Mouse (Mus musculus): ENCODE data around the gene Lyrm2. TPM values are rescaled to one million over a fixed set of nuclear protein-coding genes. Genes with fewer than 3 reads are reported as not detected.

Gene Lyrm2
- 169 and 175 TPM in 2 replicates for polyA plus RNA-seq (2014; fragmentation: Nextera tagmentation; extraction: Ambion mirVana)

GRCm38 (mm10) chr4:32799966-32800576 is at the start of gene Lyrm2:
Gene Lyrm2, plus strand, starts transcription at chr4:32800253.
- peak; percentile 96 for DNase-seq (ENCODE audit: low spot score, missing footprints)
- H3K36me3 ChIP-seq (ENCODE audit: control insufficient read depth, insufficient read depth, low read length), result no peaks in the 10 kb centered on the region
- peak within 1 kb of the TSS; percentile 78 for H3K4me3 ChIP-seq (ENCODE audit: low read depth, low read length)
- H3K9me3 ChIP-seq (ENCODE audit: control insufficient read depth, low read length), result no peaks in the 10 kb centered on the region
- H3K27me3 ChIP-seq (ENCODE audit: control insufficient read depth, insufficient read depth, low read length), result no peaks in the 10 kb centered on the region
- peak within 1 kb of the TSS; percentile 65 for H3K4me2 ChIP-seq
- peak within 1 kb of the TSS; percentile 99 for H3K27ac ChIP-seq (ENCODE audit: low read depth, low read length)
- WGBS, result 1% methylated on average over 53 of the region's 53 CpGs
- peaks cover 6% of the 10 kb centered on the region for H3K4me1 ChIP-seq (ENCODE audit: control insufficient read depth, insufficient read depth, low read length)
- ATAC-seq (ENCODE audit: low FRiP score), result peak; percentile 93
- peak within 1 kb of the TSS; percentile 96 for H3K9ac ChIP-seq (ENCODE audit: low read length)

GRCm38 (mm10) chr4:32750711-32751110 is 49.3 kb upstream of the Lyrm2 start:
- no peaks in the 10 kb centered on the region for H3K4me1 ChIP-seq (ENCODE audit: control insufficient read depth, insufficient read depth, low read length)
- peaks cover 30% of the 10 kb centered on the region; the same call in 1 of the 2 replicates for H3K36me3 ChIP-seq (ENCODE audit: control insufficient read depth, insufficient read depth, low read length)
- no peak overlapping the region for H3K27ac ChIP-seq (ENCODE audit: low read depth, low read length)
- no peak overlapping the region for H3K4me3 ChIP-seq (ENCODE audit: low read depth, low read length)
- DNase-seq (ENCODE audit: low spot score, missing footprints) (no peak), ATAC-seq (ENCODE audit: low FRiP score) (no peak)
- no peak overlapping the region for H3K4me2 ChIP-seq
- H3K27me3 ChIP-seq (ENCODE audit: control insufficient read depth, insufficient read depth, low read length), result no peaks in the 10 kb centered on the region
- no peak overlapping the region for H3K9ac ChIP-seq (ENCODE audit: low read length)
- 87% methylated on average over 1 of the region's 1 CpGs for WGBS
- H3K9me3 ChIP-seq (ENCODE audit: control insufficient read depth, low read length), result no peaks in the 10 kb centered on the region

- no peak for DNase-seq (ENCODE audit: low spot score, missing footprints)
- no peak overlapping the region for H3K27ac ChIP-seq (ENCODE audit: low read depth, low read length)
- no peaks in the 10 kb centered on the region for H3K4me1 ChIP-seq (ENCODE audit: control insufficient read depth, insufficient read depth, low read length)
- 89% methylated on average over 2 of the region's 2 CpGs for WGBS
- H3K36me3 ChIP-seq (ENCODE audit: control insufficient read depth, insufficient read depth, low read length), result peaks cover 22% of the 10 kb centered on the region
- H3K9ac ChIP-seq (ENCODE audit: low read length), result no peak overlapping the region
- H3K4me2 ChIP-seq, result no peak overlapping the region
- H3K27me3 ChIP-seq (ENCODE audit: control insufficient read depth, insufficient read depth, low read length), result no peaks in the 10 kb centered on the region
- no peaks in the 10 kb centered on the region for H3K9me3 ChIP-seq (ENCODE audit: control insufficient read depth, low read length)
- no peak for ATAC-seq (ENCODE audit: low FRiP score)
- H3K4me3 ChIP-seq (ENCODE audit: low read depth, low read length), result no peak overlapping the region
Measured at GRCm38 (mm10) chr4:32757430-32757829, 42.6 kb upstream of the Lyrm2 start.

GRCm38 (mm10) chr4:32767471-32767870 is 32.6 kb upstream of the Lyrm2 start:
- H3K4me1 ChIP-seq (ENCODE audit: control insufficient read depth, insufficient read depth, low read length), result no peaks in the 10 kb centered on the region
- no peak for ATAC-seq (ENCODE audit: low FRiP score)
- no peaks in the 10 kb centered on the region for H3K9me3 ChIP-seq (ENCODE audit: control insufficient read depth, low read length)
- peaks cover 20% of the 10 kb centered on the region for H3K36me3 ChIP-seq (ENCODE audit: control insufficient read depth, insufficient read depth, low read length)
- H3K4me2 ChIP-seq, result no peak overlapping the region
- no peak overlapping the region for H3K4me3 ChIP-seq (ENCODE audit: low read depth, low read length)
- H3K27me3 ChIP-seq (ENCODE audit: control insufficient read depth, insufficient read depth, low read length), result no peaks in the 10 kb centered on the region
- 90% methylated on average over 7 of the region's 7 CpGs for WGBS
- DNase-seq (ENCODE audit: low spot score, missing footprints), result no peak
- no peak overlapping the region for H3K27ac ChIP-seq (ENCODE audit: low read depth, low read length)
- no peak overlapping the region for H3K9ac ChIP-seq (ENCODE audit: low read length)

- no peaks in the 10 kb centered on the region for H3K4me1 ChIP-seq (ENCODE audit: control insufficient read depth, insufficient read depth, low read length)
- ATAC-seq (ENCODE audit: low FRiP score), result no peak
- DNase-seq (ENCODE audit: low spot score, missing footprints), result no peak
- no peak overlapping the region for H3K9ac ChIP-seq (ENCODE audit: low read length)
- H3K4me2 ChIP-seq, result no peak overlapping the region
- no peak overlapping the region for H3K4me3 ChIP-seq (ENCODE audit: low read depth, low read length)
- H3K9me3 ChIP-seq (ENCODE audit: control insufficient read depth, low read length), result no peaks in the 10 kb centered on the region
- peaks cover 17% of the 10 kb centered on the region for H3K36me3 ChIP-seq (ENCODE audit: control insufficient read depth, insufficient read depth, low read length)
- no peak overlapping the region for H3K27ac ChIP-seq (ENCODE audit: low read depth, low read length)
- no peaks in the 10 kb centered on the region for H3K27me3 ChIP-seq (ENCODE audit: control insufficient read depth, insufficient read depth, low read length)
- 95% methylated on average over 10 of the region's 10 CpGs for WGBS
Measured at GRCm38 (mm10) chr4:32768046-32768445, 32.0 kb upstream of the Lyrm2 start.

GRCm38 (mm10) chr4:32770284-32770810 is 29.7 kb upstream of the Lyrm2 start:
- no peak overlapping the region for H3K4me2 ChIP-seq
- H3K9ac ChIP-seq (ENCODE audit: low read length), result no peak overlapping the region
- peaks cover 18% of the 10 kb centered on the region for H3K36me3 ChIP-seq (ENCODE audit: control insufficient read depth, insufficient read depth, low read length)
- no peak overlapping the region for H3K4me3 ChIP-seq (ENCODE audit: low read depth, low read length)
- H3K27me3 ChIP-seq (ENCODE audit: control insufficient read depth, insufficient read depth, low read length), result no peaks in the 10 kb centered on the region
- H3K4me1 ChIP-seq (ENCODE audit: control insufficient read depth, insufficient read depth, low read length), result no peaks in the 10 kb centered on the region
- ATAC-seq (ENCODE audit: low FRiP score) (no peak), DNase-seq (ENCODE audit: low spot score, missing footprints) (no peak)
- WGBS, result 94% methylated on average over 7 of the region's 7 CpGs
- no peaks in the 10 kb centered on the region for H3K9me3 ChIP-seq (ENCODE audit: control insufficient read depth, low read length)
- no peak overlapping the region for H3K27ac ChIP-seq (ENCODE audit: low read depth, low read length)

- WGBS, result 98% methylated on average over 4 of the region's 4 CpGs
- Histone ChIP-seq H3K4me1 (ENCODE audit: control insufficient read depth, insufficient read depth, low read length) (no peaks in the 10 kb centered on the region), H3K4me3 (ENCODE audit: low read depth, low read length) (no peak overlapping the region), H3K36me3 (ENCODE audit: control insufficient read depth, insufficient read depth, low read length) (no peaks in the 10 kb centered on the region), H3K27ac (ENCODE audit: low read depth, low read length) (no peak overlapping the region), H3K9me3 (ENCODE audit: control insufficient read depth, low read length) (no peaks in the 10 kb centered on the region), H3K9ac (ENCODE audit: low read length) (no peak overlapping the region), H3K4me2 (no peak overlapping the region), H3K27me3 (ENCODE audit: control insufficient read depth, insufficient read depth, low read length) (no peaks in the 10 kb centered on the region)
- DNase-seq (ENCODE audit: low spot score, missing footprints) (no peak), ATAC-seq (ENCODE audit: low FRiP score) (no peak)
Measured at GRCm38 (mm10) chr4:32779996-32780395, 20.1 kb upstream of the Lyrm2 start.

- H3K27ac ChIP-seq (ENCODE audit: low read depth, low read length), result no peak overlapping the region
- H3K27me3 ChIP-seq (ENCODE audit: control insufficient read depth, insufficient read depth, low read length), result no peaks in the 10 kb centered on the region
- no peaks in the 10 kb centered on the region for H3K4me1 ChIP-seq (ENCODE audit: control insufficient read depth, insufficient read depth, low read length)
- no peak for DNase-seq (ENCODE audit: low spot score, missing footprints)
- 90% methylated on average over 1 of the region's 1 CpGs for WGBS
- ATAC-seq (ENCODE audit: low FRiP score), result no peak
- H3K9ac ChIP-seq (ENCODE audit: low read length), result no peak overlapping the region
- H3K36me3 ChIP-seq (ENCODE audit: control insufficient read depth, insufficient read depth, low read length), result no peaks in the 10 kb centered on the region
- H3K9me3 ChIP-seq (ENCODE audit: control insufficient read depth, low read length), result no peaks in the 10 kb centered on the region
- no peak overlapping the region for H3K4me3 ChIP-seq (ENCODE audit: low read depth, low read length)
- no peak overlapping the region for H3K4me2 ChIP-seq
Measured at GRCm38 (mm10) chr4:32787110-32787509, 12.9 kb upstream of the Lyrm2 start.

GRCm38 (mm10) chr4:32789020-32789419 is 11.0 kb upstream of the Lyrm2 start:
- Histone ChIP-seq H3K36me3 (ENCODE audit: control insufficient read depth, insufficient read depth, low read length) (no peaks in the 10 kb centered on the region), H3K4me2 (no peak overlapping the region), H3K9ac (ENCODE audit: low read length) (no peak overlapping the region), H3K27ac (ENCODE audit: low read depth, low read length) (no peak overlapping the region), H3K4me3 (ENCODE audit: low read depth, low read length) (no peak overlapping the region), H3K4me1 (ENCODE audit: control insufficient read depth, insufficient read depth, low read length) (no peaks in the 10 kb centered on the region), H3K9me3 (ENCODE audit: control insufficient read depth, low read length) (no peaks in the 10 kb centered on the region), H3K27me3 (ENCODE audit: control insufficient read depth, insufficient read depth, low read length) (no peaks in the 10 kb centered on the region)
- no peak for DNase-seq (ENCODE audit: low spot score, missing footprints)
- WGBS, result 86% methylated on average over 4 of the region's 4 CpGs
- ATAC-seq (ENCODE audit: low FRiP score), result no peak
